Mouse (Mus musculus): ENCODE measurements around the gene Pak1ip1.
"Not testable (repeated sequence)": the region's sequence is repeated elsewhere in the genome, so short reads cannot be mapped to it uniquely, and the experiment has no call there.

Gene Pak1ip1

DNA sequence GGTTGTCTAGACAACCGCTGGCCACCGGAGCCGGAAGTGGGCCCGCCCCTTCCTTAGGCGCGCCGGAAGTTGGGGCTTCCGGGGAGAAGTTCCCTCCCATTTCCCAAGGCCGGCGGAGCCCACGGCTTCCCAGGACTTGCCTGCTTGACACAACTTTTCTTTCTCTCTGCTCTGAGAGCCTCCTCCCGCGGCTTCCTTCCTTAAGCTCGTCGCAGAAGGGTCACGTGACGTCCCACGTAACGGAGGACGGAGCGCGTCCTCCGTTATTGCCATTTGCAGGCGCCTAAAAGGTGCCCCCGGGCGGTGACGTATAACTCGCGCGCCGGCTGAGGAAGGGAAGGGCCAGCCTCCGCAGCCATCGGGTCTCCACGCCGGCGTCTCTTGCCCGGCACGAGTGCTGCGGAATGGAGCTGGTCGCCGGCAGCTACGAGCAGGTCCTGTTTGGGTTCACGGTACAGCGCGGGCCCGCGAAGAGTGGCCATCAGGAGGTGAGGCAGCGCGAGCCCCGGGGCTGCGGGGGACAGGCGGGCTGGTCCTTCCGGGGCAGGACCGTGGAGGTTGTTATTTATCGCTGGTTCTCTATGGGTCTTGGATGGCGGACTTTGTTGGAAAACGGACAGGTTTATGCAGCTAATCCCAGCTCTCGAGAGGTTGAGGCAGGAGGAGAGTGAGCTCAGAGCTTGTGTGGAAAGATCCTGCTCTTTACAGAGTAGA lies at the start of gene Pak1ip1:
TSS of gene Pak1ip1 (plus strand) at position 98 of the 714 bp plus-strand sequence.
- peak; percentile 87 to 95 for DNase-seq (ENCODE audit: low spot score in 2 of 2)

DNA sequence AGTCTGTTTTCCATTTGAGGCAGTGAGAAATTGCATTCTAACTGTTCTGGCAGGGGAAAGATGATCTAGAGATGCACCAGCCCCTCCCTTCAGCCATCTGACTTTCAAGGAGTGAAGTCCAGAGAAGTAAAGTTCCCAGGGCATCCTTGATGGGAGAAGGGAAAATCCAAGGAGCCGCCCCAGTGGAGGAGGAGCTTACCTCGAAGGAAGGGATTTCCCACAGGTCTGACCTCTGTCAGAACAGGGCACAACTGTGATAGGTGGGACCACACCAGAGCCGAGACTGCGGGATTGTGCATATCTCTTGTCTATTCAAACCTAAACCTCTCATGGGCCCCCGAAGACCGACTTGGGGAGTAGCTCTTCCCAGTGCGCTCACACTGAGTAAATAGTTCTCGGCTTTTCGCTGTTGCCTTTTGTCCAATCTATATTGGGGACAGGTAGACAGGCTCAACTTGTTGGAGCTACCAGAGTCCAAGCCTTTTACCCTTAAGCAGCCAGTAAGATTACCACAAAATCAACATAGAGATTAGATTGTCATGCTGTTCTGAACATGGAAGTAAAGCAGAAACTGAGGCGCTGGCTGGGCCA lies 49.3 kb upstream of the Pak1ip1 start:
- no peak for DNase-seq (ENCODE audit: low spot score in 2 of 2)

DNA sequence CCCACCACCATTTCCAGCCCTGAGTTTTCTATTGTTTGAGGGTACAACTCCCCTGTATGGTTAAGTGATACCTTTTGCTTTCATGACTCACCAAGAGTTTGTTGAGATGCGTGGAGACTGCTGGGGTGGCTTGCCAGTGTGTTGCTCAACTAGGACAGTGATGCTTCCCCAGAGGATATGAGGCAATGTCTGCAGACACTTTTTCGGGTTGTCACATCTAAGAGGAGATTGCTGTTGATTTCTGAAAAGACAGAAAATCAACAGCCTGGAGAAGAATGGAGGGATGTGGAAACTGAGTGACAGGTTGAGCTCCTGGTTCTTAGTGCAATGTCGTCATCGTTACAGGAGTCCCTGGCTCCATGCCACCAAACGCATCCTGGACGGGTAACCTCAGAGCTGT lies 47.6 kb upstream of the Pak1ip1 start:
- no peak for DNase-seq (ENCODE audit: low spot score in 2 of 2)

DNA sequence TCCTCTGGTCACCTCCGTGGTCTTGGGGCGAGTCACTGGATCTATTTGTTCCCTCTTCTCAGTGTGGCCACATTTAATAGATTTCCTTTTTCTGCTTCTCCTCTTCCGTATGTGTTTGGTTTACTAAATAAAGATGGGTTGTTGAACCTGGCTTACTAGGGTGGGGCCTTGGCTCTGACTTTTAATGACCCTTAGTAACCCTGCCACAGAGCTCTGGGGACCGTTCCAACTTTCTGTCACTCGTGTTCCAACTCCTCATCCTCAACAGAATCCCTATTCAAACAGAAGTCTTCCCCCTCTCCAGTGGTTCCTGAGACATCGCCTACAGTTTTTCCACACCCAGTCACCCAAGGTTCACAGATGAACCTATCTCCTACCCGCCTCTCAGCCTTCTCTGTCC lies 45.0 kb upstream of the Pak1ip1 start:
- no peak for DNase-seq (ENCODE audit: low spot score in 2 of 2)

DNA sequence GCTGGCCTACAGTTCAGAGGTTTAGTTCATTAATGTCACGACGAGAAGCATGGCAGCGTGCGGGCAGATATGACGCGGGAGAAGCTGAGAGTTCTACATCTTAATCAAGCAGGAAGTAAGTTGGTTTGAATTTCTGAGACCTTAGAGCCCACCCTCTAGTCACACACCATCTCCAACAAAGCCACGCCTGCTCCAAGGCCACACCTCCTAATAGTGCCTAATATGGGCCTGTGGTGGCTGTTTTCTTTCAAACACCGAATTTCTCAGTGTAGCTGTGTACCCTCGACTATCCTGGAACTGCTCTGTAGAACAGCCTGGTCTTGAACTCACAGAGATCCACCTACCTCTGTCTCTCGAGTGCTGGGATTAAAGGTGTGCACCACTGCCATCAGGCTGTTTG lies 33.2 kb upstream of the Pak1ip1 start:
- DNase-seq (ENCODE audit: low spot score in 2 of 2): no peak

DNA sequence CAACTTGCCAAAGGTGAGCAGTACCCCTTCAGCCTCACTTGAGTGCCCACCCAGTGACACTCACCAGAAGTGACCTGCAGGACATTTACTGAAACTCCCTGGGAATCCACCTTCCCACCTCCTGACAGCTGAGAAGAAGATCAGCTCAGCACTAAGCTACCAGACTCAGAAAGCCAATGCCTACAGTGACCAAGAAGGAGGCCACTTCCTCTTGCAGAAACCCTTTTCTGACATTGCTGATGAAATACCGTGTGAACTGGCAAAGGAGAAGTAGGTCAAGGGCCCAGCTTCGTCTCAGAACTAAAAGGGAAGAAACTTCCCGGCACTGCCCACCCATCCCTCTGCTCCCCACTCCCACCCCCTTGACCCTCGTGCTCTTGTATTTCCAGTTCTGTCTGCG lies 32.3 kb upstream of the Pak1ip1 start:
- DNase-seq (ENCODE audit: low spot score in 2 of 2): no peak

DNA sequence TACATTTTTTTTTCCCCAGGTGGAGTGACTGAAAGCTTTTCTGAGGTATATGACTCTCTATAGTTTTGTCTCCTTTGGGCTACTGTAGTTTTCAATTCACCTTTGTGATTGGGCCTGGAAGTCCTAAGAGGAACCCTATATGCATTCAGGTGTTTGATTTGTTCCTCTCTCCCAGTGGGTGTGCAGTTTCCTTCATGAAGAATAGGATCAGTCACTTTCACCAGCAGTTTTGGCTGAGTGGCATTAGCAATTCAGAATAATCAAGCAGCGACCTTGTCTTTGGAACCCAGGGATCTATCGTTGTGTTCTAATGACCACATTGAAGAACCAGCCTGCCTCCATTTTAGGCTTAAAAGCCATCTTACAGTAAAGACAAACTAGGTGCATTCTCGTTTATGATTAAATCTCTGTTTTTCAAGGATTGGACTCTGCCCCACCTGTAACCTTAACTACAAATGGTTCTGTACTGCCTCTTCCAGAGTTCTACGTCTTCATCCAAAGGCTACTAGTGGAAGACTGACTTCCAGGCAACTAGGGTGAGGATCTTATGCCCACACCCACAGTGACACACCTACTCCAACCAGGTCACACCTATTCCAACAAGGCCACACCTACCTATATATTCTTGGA lies 30.9 kb upstream of the Pak1ip1 start:
- DNase-seq (ENCODE audit: low spot score in 2 of 2): no peak

DNA sequence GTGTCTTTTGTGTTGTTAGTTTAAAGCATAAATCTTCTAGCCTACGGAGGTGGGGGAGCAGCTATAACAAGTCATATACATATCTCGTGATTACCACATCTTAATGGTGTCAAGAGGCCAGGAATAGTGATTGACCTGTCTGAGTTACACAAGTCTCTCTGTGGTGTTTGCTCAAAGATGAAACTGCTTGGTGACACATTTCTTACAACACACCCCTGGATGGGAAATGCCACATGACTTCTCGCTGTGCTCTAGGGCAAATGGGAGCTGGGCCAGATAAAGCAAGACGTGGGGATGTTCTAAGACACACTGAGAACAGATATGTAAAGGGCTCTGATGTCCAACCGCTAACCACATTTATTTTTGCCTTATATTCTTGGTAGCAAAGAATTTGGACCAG lies 29.6 kb upstream of the Pak1ip1 start:
- DNase-seq (ENCODE audit: low spot score in 2 of 2): no peak

DNA sequence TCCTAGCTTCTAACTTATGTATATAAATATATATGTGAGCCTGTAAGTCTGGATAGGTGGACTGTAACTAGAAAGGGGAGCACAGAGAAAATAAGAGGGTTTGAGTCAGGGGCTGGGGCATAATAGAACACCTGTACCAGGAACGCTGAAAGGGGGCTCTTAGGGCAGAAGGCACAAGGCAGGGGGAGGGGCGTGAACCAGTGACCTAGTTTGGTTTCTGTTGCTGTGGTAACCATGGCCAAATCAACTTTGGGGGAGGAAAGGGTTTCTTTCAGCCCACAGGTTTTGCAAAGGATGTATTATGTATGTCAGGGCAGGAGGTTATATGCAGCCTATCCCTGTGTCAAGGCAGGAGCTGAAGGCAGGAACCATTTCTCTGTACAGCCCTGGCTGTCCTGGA lies 29.0 kb upstream of the Pak1ip1 start:
- no peak for DNase-seq (ENCODE audit: low spot score in 2 of 2)

DNA sequence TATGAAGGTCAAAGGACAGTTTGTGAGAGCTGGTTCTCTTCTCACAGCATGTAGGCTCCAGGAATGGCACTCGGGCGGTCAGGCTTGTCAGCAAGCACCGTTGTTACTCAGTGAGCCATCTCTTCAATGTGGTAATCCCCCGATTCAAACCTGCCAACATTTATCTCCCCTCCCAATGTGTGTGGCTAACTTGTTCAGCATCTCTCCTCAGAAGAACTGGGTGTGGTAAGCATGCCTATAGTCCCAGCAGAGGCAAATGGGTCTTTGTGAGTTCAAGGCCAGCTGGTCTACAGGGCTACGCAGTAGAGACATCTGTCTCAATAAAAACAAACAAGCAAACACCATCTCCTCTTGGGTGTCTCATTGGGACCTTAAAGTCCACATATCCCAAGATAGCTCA lies 27.8 kb upstream of the Pak1ip1 start:
- no peak for DNase-seq (ENCODE audit: low spot score in 2 of 2)

DNA sequence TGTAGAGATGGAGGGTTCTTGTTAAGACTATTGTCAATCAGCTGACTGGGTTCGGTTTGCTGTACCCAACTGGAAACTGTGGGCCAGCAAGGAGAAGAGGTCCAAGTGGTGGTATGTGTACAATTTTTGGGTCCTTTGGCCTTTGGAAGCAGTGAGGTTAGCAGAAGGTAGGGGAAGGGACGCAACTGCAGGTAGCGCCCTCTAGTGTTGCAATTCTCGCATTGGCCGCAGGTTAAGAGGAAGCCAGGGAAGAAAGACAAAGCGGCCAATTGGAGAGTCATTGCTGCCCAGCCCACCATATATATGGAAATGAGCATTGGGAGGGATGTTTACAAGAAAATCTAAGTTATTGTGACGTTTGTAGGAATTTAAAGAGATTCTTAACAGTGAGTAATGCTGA lies 23.2 kb upstream of the Pak1ip1 start:
- peak; percentile 63 to 80 for DNase-seq (ENCODE audit: low spot score in 2 of 2)

DNA sequence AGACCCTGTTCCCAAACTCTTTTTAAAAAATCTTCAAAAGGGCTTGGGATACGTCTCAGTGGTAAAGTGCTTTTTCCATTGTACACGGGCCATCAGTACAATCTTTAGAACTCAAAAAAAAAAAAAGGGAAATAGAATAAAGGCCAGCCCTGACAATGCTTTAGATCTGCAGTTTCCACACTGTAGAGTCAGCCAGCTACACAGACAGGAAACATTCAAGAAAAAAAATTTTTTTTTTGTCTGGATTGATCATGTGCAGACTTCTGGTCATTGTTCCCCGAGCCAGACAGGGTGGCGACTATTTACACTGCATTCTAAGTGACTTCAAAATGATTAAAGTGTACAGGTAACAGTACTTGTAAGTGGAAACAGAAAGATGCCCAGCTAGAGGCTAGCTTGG lies 22.2 kb upstream of the Pak1ip1 start:
- no peak for DNase-seq (ENCODE audit: low spot score in 2 of 2)

DNA sequence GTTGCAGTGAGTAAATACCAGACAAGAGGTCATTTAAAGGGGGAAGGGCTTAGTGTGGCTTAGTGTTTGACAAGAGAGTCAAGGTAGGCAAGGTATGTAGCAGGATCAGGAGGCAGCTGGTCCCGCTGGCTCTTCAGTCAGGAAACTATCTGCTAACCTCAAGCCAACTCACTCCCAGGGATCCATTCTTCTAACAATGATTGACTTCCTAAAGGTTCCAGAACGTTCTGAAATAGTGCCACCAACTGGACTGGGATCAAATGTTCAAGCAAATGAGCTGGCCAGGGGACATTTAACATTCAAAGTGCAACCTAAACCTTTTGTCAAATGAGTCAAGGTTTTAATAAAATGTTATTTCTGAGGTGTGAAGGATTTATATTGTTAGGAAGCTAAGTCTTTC lies 21.5 kb upstream of the Pak1ip1 start:
- DNase-seq (ENCODE audit: low spot score in 2 of 2): no peak

DNA sequence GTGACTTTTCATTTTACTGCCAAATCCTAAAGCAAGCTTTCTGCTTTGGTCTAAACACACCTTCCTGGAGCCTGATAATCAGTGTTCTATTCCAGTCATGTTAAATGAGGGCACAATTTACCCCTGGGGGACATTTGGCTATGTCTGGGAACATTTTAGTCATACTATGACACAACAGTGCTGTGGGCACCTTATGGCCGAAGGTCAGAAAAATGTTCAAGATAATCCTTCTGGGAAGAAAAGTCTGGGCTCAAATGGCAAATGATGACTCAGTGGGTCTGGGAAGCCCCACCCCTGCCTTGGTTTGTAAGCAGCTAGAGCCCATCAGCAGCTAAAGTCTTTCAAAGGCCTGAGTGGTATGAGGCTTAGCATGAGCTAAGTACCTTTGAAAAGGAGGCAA lies 18.1 kb upstream of the Pak1ip1 start:
- no peak for DNase-seq (ENCODE audit: low spot score in 2 of 2)

DNA sequence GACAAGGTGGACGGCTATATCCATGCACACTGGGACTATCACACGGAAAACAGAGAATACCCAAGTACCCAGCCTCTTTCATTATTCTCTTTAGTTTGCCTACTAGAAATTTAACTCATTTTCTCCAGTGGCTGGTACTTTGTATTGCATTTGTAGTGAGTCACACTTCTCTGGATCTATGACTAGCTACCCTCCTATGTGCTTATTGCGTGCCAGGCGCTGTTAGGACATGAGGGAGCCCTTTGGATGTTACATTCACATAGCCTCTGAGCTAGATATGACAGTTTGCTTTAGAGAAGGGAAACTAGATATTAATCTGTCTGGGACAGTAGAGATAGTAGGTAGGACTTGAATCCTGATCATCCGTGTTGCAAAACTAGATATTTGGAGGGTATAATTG lies 14.7 kb upstream of the Pak1ip1 start:
- DNase-seq (ENCODE audit: low spot score in 2 of 2): no peak

DNA sequence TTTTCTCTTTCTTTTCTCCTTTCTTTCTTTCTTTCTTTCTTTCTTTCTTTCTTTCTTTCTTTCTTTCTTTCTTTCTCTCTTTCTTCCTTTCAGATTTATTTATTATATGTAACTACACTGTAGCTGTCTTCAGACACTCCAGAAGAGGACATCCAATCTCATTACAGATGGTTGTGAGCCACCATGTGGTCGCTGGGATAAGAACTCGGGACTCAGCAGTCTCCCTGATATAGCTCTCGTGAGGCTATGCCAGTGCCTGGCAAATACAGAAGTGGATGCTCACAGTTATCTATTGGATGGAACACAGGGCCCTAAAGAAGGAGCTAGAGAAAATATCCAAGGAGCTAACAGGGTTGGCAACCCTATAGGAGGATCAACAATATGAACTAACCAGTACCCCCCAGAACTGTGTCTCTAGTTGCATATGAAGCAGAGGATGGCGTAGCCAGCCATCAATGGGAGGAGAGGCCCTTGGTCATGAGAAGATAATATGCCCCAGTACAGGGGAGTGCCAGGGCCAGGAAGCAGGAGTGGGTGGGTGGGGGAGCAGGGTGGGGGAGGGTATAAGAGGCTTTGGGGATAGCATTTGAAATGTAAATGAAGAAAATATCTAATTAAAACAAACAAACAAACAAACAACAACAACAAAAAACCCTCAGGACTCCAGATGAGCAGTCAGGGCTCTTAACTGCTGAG lies 13.1 kb upstream of the Pak1ip1 start:
- peak in 1 of 2 experiments; percentile 45 for DNase-seq (ENCODE audit: low spot score in 2 of 2)

DNA sequence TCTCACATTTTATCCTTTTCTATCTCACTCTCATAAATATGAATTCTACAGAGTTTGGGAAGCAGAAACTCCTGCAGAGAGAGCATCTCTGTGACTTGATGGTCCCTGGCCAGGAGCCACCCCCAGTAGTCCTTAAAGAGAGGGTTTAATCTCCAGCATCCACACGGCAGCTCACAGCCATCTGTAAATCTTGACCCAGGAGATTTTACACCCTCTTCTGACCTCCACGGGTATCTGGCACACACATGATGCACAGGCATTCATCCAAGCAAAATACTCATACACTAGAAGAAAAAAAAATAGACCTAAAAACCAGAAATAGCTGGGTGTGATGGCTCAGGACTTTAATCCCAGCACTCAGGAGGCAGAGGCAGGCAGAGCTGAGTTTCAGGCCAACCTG lies 12.4 kb upstream of the Pak1ip1 start:
- peak in 1 of 2 experiments; percentile 36 for DNase-seq (ENCODE audit: low spot score in 2 of 2)

DNA sequence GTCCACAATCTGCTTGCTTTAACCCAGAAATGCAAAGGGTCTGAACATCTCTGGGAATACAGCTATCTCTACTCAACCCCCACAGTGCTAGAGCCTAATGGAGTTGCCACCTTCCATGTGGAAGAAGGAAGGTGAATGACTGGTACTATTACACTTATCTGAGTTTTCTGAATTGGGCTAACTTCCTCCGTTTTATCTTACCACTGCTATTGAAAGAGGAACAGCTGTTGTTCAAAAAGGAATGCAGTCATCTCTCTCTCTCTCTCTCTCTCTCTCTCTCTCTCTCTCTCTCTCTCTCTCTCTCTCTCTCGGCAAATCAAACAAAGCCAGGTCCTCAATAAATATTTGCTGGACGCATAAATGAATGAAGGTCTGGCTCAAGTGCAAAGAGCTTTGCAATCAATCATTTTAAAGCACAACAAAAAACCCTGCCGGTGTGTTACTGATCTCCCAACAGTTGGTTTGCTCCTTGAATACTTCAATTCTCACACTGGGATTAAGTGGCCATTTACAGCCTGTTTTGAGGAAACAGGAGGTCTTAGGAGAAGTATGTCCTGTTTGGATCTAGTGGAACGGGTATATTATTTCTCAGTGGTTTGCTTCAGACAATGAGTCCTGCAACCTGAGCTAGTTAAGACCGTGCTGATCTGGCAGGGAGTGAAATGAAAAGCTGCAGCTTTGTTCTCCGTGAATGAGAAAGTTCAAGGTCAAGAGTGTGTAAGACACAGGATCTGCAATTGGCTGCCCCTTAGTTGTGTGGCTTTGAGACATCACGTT lies 6.1 kb upstream of the Pak1ip1 start:
- no peak for DNase-seq (ENCODE audit: low spot score in 2 of 2)

DNA sequence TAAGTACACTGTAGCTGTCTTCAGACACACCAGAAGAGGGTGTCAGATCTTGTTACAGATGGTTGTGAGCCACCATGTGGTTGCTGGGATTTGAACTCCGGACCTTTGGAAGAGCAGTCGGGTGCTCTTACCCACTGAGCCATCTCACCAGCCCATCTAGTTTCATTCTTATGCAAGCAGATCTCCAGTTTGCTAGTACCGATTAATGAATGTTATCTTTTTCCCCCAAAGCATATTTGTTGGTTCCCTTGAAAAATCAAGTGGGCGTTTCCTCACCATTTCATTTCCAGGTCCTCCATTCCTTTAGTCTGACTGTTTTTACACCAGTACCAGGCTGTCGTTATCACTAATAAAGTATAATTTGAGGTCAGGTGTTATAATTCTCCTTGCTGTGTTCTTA lies 2.3 kb upstream of the Pak1ip1 start:
- not testable (repeated sequence) for DNase-seq (ENCODE audit: low spot score in 2 of 2)

DNA sequence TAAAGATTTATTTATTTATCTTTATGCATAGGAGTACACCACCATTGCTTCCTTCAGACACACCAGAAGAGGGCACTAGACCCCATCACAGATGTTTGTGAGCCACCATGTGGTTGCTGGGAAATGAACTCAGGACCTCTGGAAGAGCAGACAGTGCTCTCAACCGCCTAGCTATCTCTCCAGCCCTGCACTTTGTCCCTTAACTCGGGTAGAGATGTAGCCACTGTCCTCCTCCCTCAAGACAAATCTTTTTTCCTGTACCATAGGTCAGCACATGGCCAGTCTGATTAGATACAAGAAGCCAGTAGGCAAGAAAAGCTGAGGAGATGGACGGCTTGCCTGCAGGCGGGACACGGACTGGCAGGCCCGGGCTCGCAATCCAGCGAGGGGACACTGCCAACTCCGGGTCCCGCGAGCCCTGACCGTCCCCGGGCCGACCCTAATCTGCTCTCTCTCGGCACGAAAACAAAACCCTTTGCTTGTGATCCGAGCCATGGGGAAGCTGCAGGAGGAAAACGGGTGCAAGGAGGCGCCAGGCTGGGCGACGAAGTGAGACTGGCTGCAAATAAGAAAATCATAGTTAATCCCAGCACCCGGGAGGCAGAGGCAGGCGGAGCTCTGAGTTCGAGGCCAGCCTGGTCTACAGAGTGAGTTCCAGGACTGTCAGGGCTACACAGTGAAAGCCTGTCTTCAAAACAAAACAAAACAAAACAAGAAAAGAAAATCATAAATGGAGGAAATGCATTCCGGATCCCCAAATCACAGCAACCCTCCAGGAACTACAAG lies 490 bp upstream of the Pak1ip1 start:
- peak; percentile 22 to 69 for DNase-seq (ENCODE audit: low spot score in 2 of 2)

DNA sequence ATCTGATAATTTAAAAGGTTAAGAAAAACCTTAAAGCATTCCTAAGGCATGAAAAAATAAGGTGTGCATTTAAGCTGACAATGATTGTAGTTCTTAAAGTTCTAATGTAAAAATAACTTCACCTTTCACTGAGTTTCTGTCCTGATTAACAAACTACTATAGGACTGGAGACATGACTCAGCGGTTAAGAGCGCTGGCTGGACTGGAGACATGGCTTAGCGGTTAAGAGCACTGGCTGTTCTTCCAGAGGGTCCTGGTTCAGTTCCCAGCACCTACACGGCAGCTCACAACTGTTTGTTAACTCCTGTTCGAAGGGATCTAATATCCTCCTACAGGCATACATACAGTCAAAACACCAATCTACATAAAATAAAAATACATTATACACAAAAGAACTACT lies 1.2 kb downstream of the Pak1ip1 start:
- no peak for DNase-seq (ENCODE audit: low spot score in 2 of 2)
